Mouse (Mus musculus) ES-E14 (cell line): ENCODE measurements at regions not wholly inside any gene's neighbourhood (a gene's known extent, or its start where the extent isn't known, plus 50 kb on each side); places are given as distances from the start of the nearest gene placed in this dataset.

Experiments used
- CHD2 ChIP-seq: IDR thresholded peaks from 2 replicates; pipeline ENCODE4 v1.6.1; 2014; ENCODE audit warnings: mild to moderate bottlenecking, low read depth, low read length, inconsistent platforms
- HCFC1 ChIP-seq: IDR thresholded peaks from 2 replicates; pipeline ENCODE4 v1.6.1; 2012; ENCODE audit warnings: low read length, inconsistent platforms, borderline replicate concordance; ENCODE audit not compliant: insufficient read depth
- MAFK ChIP-seq: IDR thresholded peaks from 2 replicates; pipeline ENCODE4 v1.6.1; 2014; ENCODE audit warnings: mild to moderate bottlenecking, low read depth, low read length, inconsistent platforms; ENCODE audit not compliant: insufficient read depth
- ZNF384 ChIP-seq: IDR thresholded peaks from 2 replicates; pipeline ENCODE4 v1.6.1; 2012; ENCODE audit warnings: low read depth, low read length, inconsistent platforms

- no peak for TF ChIP-seq CHD2
- no peak for TF ChIP-seq HCFC1
- TF ChIP-seq MAFK, result no peak
- TF ChIP-seq ZNF384, result no peak
These were observed 72.0 kb upstream of the Slc1a4 start for GRCm38 (mm10) chr11:20404476-20404875.
